Mouse (Mus musculus): ENCODE measurements around the gene Sall4. TPM values are rescaled to one million over a fixed set of nuclear protein-coding genes. Genes with fewer than 3 reads are reported as not detected.

Sall4 gene
- polyA plus RNA-seq, 1 experiment from 2014 or later: 0.65 TPM

DNA sequence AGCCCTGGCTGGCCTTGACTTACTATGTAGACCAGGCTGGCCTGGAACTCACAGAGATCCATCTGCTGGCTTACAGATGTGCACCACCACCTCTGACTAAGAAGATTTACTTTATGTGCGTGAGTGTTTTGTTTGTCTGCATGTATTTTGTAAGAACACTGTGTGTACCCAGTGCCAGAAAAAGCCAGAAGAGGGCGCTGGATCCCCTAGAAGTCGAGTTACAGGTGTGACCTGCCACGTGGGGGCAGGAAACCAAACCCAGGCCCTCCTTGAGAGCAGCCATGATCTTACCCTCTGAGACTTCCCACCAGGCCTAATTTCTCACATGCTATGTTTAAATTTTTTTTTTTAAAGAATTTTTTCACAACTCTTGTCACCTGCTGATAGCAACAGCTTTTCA, 48.0 kb downstream of the Sall4 start:
- Histone ChIP-seq H3K27ac (ENCODE audit: low read depth, low read length) (no peak overlapping the region), H3K27me3 (ENCODE audit: control insufficient read depth, insufficient read depth, low read length) (no peaks in the 10 kb centered on the region), H3K4me1 (ENCODE audit: control insufficient read depth, insufficient read depth, low read length) (no peaks in the 10 kb centered on the region), H3K9ac (ENCODE audit: low read depth, low read length) (no peak overlapping the region), H3K9me3 (ENCODE audit: control insufficient read depth, low read length) (no peaks in the 10 kb centered on the region; the same call in 1 of the 2 replicates), H3K36me3 (ENCODE audit: control insufficient read depth, insufficient read depth, low read length) (no peaks in the 10 kb centered on the region), H3K4me2 (replicated peaks; ENCODE audit: low read depth, low read length) (no peak overlapping the region), H3K4me3 (ENCODE audit: low read length) (no peak overlapping the region)
- 75% methylated on average over 4 of the region's 4 CpGs for WGBS
- no peak for ATAC-seq (ENCODE audit: low FRiP score, low TSS enrichment)

DNA sequence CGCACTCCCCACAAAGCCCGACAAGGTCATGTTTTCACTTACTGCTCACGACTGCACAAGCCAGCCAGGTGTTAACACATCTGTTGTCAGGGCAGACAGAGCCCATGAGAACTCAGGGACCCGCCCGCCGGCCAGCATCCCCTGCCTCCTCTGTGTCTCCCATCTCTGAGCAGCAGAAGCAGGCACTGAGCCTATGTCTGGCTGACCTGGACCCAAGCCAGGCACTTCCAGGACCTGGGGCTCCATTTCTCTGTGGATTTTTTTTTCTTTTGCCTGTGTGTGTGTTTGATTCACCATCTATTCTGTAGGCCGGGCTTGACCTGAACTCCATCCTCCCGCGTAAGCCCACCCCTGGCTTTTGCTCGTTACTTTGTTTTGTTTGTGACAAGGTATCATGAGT, 49.0 kb downstream of the Sall4 start:
- H3K9me3 ChIP-seq (ENCODE audit: control insufficient read depth, low read length): no peaks in the 10 kb centered on the region
- H3K27me3 ChIP-seq (ENCODE audit: control insufficient read depth, insufficient read depth, low read length): no peaks in the 10 kb centered on the region
- 72% methylated on average over 10 of the region's 10 CpGs for WGBS

DNA sequence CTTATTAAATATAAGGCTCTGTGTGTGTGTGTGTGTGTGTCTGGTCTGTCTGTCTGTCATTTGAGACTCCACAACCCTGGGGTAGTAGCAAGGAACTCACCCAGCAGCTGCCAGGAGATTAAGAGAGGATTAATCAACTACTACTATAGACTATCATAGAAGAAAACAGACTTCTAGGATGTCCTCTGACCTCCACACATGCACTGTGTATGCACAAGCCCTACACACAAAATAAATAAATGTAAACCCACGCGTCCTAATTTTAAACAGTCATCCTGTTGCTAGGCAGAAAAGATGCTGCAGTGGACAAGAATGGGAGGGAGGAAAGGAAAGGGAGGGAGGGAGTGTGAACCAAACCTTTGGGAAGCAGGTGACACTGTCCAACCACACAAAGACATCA, 49.5 kb downstream of the Sall4 start:
- WGBS: 87% methylated on average over 2 of the region's 2 CpGs
- ATAC-seq (ENCODE audit: low FRiP score, low TSS enrichment): no peak

More for the DNA sequence above, 49.0 kb downstream of the Sall4 start:
- no peaks in the 10 kb centered on the region for H3K36me3 ChIP-seq (ENCODE audit: control insufficient read depth, insufficient read depth, low read length)
- H3K27ac ChIP-seq (ENCODE audit: low read depth, low read length): no peak overlapping the region
- H3K4me3 ChIP-seq (ENCODE audit: low read length): no peak overlapping the region
- no peak overlapping the region for H3K4me2 ChIP-seq (replicated peaks; ENCODE audit: low read depth, low read length)
- no peaks in the 10 kb centered on the region for H3K4me1 ChIP-seq (ENCODE audit: control insufficient read depth, insufficient read depth, low read length)
- ATAC-seq (ENCODE audit: low FRiP score, low TSS enrichment): no peak
- H3K9ac ChIP-seq (ENCODE audit: low read depth, low read length): no peak overlapping the region

DNA sequence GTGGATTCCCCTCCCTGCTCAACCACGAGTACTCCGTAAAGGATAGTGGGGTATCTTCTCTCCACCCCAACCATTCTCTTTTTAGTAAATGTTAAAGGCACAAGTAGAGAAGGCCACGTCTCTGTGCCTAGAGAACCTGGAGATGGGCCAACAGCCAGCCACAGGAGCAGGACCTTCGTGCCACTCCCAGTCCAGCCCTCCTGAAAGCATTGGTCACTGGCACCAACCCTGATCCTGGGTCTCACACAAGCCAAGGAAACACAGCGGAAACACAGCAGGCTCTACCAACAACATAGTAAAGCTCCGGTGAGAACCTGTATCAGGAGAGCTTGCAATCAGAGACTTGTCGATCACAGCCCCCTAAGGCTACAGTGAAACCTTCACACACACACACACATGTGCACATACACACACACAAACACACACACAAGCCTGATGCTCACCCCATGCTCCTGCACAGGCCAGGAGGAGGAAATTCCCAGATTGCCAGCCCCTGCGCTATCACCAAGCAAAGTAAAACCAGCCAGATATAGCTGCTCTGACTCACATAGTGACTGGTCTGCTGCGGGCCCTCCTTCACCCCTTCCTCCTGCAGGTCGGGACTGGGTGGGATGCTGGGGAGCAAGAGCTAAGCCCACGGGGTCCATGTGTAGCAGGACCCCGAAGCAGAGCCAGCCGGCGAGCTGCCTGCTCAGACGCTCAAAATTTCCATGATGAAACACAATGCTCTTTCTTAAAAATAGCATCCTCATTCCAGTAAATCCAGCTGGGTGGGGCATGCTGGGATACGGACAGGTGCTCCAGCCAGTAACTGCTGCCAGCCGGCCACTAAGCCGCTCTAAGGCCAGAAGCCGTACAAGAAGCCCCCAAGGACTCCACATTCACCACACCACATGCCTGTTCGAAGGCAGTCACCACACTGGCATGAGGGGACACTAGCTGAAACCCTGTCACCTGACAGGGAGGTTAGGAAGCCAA, 55.3 kb downstream of the Sall4 start:
- no peak overlapping the region for H3K4me2 ChIP-seq (replicated peaks; ENCODE audit: low read depth, low read length)
- H3K9me3 ChIP-seq (ENCODE audit: control insufficient read depth, low read length): no peaks in the 10 kb centered on the region
- no peak overlapping the region for H3K27ac ChIP-seq (ENCODE audit: low read depth, low read length)
- no peaks in the 10 kb centered on the region for H3K4me1 ChIP-seq (ENCODE audit: control insufficient read depth, insufficient read depth, low read length)
- no peaks in the 10 kb centered on the region for H3K27me3 ChIP-seq (ENCODE audit: control insufficient read depth, insufficient read depth, low read length)
- no peak overlapping the region for H3K4me3 ChIP-seq (ENCODE audit: low read length)
- ATAC-seq (ENCODE audit: low FRiP score, low TSS enrichment): no peak
- no peak overlapping the region for H3K9ac ChIP-seq (ENCODE audit: low read depth, low read length)
- whole genome bisulfite sequencing: 87% methylated on average over 20 of the region's 20 CpGs
- H3K36me3 ChIP-seq (ENCODE audit: control insufficient read depth, insufficient read depth, low read length): no peaks in the 10 kb centered on the region

More for the DNA sequence above, 49.5 kb downstream of the Sall4 start:
- Histone ChIP-seq H3K36me3 (ENCODE audit: control insufficient read depth, insufficient read depth, low read length) (no peaks in the 10 kb centered on the region), H3K4me2 (replicated peaks; ENCODE audit: low read depth, low read length) (no peak overlapping the region), H3K27me3 (ENCODE audit: control insufficient read depth, insufficient read depth, low read length) (no peaks in the 10 kb centered on the region), H3K9ac (ENCODE audit: low read depth, low read length) (no peak overlapping the region), H3K27ac (ENCODE audit: low read depth, low read length) (no peak overlapping the region), H3K4me1 (ENCODE audit: control insufficient read depth, insufficient read depth, low read length) (no peaks in the 10 kb centered on the region), H3K4me3 (ENCODE audit: low read length) (no peak overlapping the region), H3K9me3 (ENCODE audit: control insufficient read depth, low read length) (no peaks in the 10 kb centered on the region)

- ATAC-seq (ENCODE audit: low FRiP score, low TSS enrichment): no peak
- Histone ChIP-seq H3K4me2 (replicated peaks; ENCODE audit: low read depth, low read length) (no peak overlapping the region), H3K4me1 (ENCODE audit: control insufficient read depth, insufficient read depth, low read length) (no peaks in the 10 kb centered on the region), H3K27me3 (ENCODE audit: control insufficient read depth, insufficient read depth, low read length) (no peaks in the 10 kb centered on the region), H3K4me3 (ENCODE audit: low read length) (no peak overlapping the region), H3K9ac (ENCODE audit: low read depth, low read length) (no peak overlapping the region), H3K27ac (ENCODE audit: low read depth, low read length) (no peak overlapping the region), H3K36me3 (ENCODE audit: control insufficient read depth, insufficient read depth, low read length) (no peaks in the 10 kb centered on the region), H3K9me3 (ENCODE audit: control insufficient read depth, low read length) (no peaks in the 10 kb centered on the region)
- WGBS: 78% methylated on average over 3 of the region's 3 CpGs
Observed at GRCm38 (mm10) chr2:168710979-168711378, 56.8 kb downstream of the Sall4 start.

DNA sequence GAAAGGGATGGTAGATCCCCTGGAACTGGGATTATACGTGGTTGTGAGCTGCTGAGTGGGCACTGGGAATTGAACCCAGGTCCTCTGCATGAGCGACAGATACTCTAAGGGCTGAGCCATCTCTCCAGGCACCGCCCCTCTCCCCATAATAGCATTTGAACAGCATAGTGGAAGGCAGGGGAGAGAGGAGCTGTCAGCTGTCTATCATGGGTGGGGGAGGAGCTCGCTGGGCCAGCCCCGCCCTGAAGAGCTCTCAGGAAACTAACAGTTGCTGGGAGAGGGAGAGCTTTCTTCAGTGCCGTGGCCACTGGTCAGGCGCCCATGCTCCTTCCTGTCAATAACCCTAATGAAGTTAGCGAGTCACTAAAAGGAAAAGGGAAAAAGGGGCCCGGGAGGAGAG, 60.0 kb downstream of the Sall4 start:
- no peak for ATAC-seq (ENCODE audit: low FRiP score, low TSS enrichment)
- no peaks in the 10 kb centered on the region for H3K4me1 ChIP-seq (ENCODE audit: control insufficient read depth, insufficient read depth, low read length)

GRCm38 (mm10) chr2:168702266-168702665, 65.5 kb downstream of the Sall4 start:
- H3K9ac ChIP-seq (ENCODE audit: low read depth, low read length): no peak overlapping the region
- H3K27me3 ChIP-seq (ENCODE audit: control insufficient read depth, insufficient read depth, low read length): no peaks in the 10 kb centered on the region
- H3K27ac ChIP-seq (ENCODE audit: low read depth, low read length): no peak overlapping the region
- WGBS: 62% methylated on average over 13 of the region's 13 CpGs
- no peaks in the 10 kb centered on the region for H3K36me3 ChIP-seq (ENCODE audit: control insufficient read depth, insufficient read depth, low read length)
- no peaks in the 10 kb centered on the region for H3K4me1 ChIP-seq (ENCODE audit: control insufficient read depth, insufficient read depth, low read length)
- H3K9me3 ChIP-seq (ENCODE audit: control insufficient read depth, low read length): no peaks in the 10 kb centered on the region
- no peak overlapping the region for H3K4me2 ChIP-seq (replicated peaks; ENCODE audit: low read depth, low read length)
- H3K4me3 ChIP-seq (ENCODE audit: low read length): no peak overlapping the region
- ATAC-seq (ENCODE audit: low FRiP score, low TSS enrichment): no peak

More for the DNA sequence above, 60.0 kb downstream of the Sall4 start:
- Histone ChIP-seq H3K9ac (ENCODE audit: low read depth, low read length) (no peak overlapping the region), H3K27ac (ENCODE audit: low read depth, low read length) (no peak overlapping the region), H3K36me3 (ENCODE audit: control insufficient read depth, insufficient read depth, low read length) (no peaks in the 10 kb centered on the region), H3K27me3 (ENCODE audit: control insufficient read depth, insufficient read depth, low read length) (no peaks in the 10 kb centered on the region), H3K4me3 (ENCODE audit: low read length) (no peak overlapping the region), H3K9me3 (ENCODE audit: control insufficient read depth, low read length) (no peaks in the 10 kb centered on the region), H3K4me2 (replicated peaks; ENCODE audit: low read depth, low read length) (no peak overlapping the region)
- WGBS: 48% methylated on average over 9 of the region's 9 CpGs

Other genes with a start within 250 kb of the Sall4 start
- 1.7 and 2.7 TPM in 2 replicates for gene Nfatc2, start 166.3 kb downstream of the Sall4 start, polyA plus RNA-seq (2014; fragmentation: Nextera tagmentation; extraction: Ambion mirVana)
- gene Atp9a, start 25.5 kb downstream of the Sall4 start, polyA plus RNA-seq (2014; fragmentation: Nextera tagmentation; extraction: Ambion mirVana): 4.6 and 8.0 TPM in 2 replicates
- 23.0 and 27.8 TPM in 2 replicates for gene Zfp64, start 187.6 kb upstream of the Sall4 start, polyA plus RNA-seq (2014; fragmentation: Nextera tagmentation; extraction: Ambion mirVana)